Mouse (Mus musculus): ENCODE measurements around the gene Fbf1. TPM values are rescaled to one million over a fixed set of nuclear protein-coding genes. Genes with fewer than 3 reads are reported as not detected.
"Not testable (repeated sequence)": the region's sequence is repeated elsewhere in the genome, so short reads cannot be mapped to it uniquely, and the experiment has no call there.

The Fbf1 gene
- polyA plus RNA-seq, 1 experiment from 2014 or later, result 45.4 TPM

GRCm38 (mm10) chr11:116131349-116132170 lies 36.4 kb downstream of the Fbf1 start:
- H3K27ac ChIP-seq, result peak overlapping the region; percentile 95
- H3K9me3 ChIP-seq (ENCODE audit: control insufficient read depth, low read length), result no peaks in the 10 kb centered on the region
- no peak for DNase-seq (ENCODE audit: low spot score)
- peak overlapping the region; percentile 84 for H3K4me2 ChIP-seq (replicated peaks)
- ATAC-seq (ENCODE audit: low FRiP score), result no peak
- H3K9ac ChIP-seq, result peak overlapping the region; percentile 83
- 86% methylated on average over 15 of the region's 15 CpGs for WGBS
- H3K4me3 ChIP-seq (replicated peaks; ENCODE audit: low read length), result peak overlapping the region; percentile 61
- peaks cover 12% of the 10 kb centered on the region for H3K4me1 ChIP-seq (replicated peaks; ENCODE audit: control insufficient read depth, insufficient read depth, low read length)
- H3K36me3 ChIP-seq (replicated peaks; ENCODE audit: control insufficient read depth, insufficient read depth), result peaks cover 36% of the 10 kb centered on the region
- H3K27me3 ChIP-seq (ENCODE audit: control insufficient read depth, insufficient read depth, low read length), result no peaks in the 10 kb centered on the region

DNA sequence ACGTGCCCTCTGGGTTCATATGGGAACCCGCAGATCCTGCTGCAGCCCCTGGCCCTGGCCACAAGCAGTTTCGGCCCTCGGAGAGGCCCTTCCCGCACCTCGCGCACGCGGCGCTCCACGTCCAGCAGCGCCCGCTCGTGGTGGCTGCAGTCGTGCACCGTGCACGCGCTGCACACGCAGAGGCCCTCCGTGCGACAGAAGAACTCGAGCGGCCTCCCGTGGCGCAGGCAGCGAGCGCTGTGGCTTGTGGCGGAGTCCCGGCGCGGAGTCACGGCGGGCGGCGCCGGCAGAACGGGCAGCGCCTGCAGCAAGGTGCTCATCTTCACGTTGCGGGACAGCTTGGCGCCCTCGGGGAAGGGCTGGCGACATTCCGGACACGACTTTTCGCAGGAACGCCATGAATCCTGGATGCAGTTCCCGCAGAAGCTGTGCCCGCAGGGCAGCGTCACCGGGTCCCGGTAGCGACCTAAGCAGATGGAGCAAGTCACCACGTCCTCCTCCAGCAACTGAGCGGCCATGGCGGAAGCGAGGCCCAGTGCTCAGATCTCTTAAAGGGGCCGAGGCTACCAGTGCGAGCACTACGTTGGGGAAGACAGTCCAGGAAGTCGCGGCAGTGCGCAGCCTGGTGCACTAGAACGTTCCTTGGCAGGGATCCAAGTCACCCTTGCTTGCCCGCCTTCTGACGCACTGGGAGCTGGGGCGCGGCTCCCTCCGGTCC lies 37.3 kb downstream of the Fbf1 start, which contains the start of gene Trim65:
Gene Trim65, minus strand, starts transcription at position 641 of the 718 bp plus-strand sequence.
- H3K4me1 ChIP-seq (replicated peaks; ENCODE audit: control insufficient read depth, insufficient read depth, low read length), result peaks cover 12% of the 10 kb centered on the region
- H3K9ac ChIP-seq, result peak within 1 kb of the TSS; percentile 83
- H3K4me2 ChIP-seq (replicated peaks), result peak within 1 kb of the TSS; percentile 84
- 1% methylated on average over 69 of the region's 69 CpGs for WGBS
- ATAC-seq (ENCODE audit: low FRiP score), result peak; percentile 87
- H3K4me3 ChIP-seq (replicated peaks; ENCODE audit: low read length), result peak within 1 kb of the TSS; percentile 61
- peak within 1 kb of the TSS; percentile 95 for H3K27ac ChIP-seq
- H3K36me3 ChIP-seq (replicated peaks; ENCODE audit: control insufficient read depth, insufficient read depth), result peaks cover 36% of the 10 kb centered on the region
- no peaks in the 10 kb centered on the region for H3K9me3 ChIP-seq (ENCODE audit: control insufficient read depth, low read length)
- H3K27me3 ChIP-seq (ENCODE audit: control insufficient read depth, insufficient read depth, low read length), result no peaks in the 10 kb centered on the region
- peak; percentile 88 for DNase-seq (ENCODE audit: low spot score)

DNA sequence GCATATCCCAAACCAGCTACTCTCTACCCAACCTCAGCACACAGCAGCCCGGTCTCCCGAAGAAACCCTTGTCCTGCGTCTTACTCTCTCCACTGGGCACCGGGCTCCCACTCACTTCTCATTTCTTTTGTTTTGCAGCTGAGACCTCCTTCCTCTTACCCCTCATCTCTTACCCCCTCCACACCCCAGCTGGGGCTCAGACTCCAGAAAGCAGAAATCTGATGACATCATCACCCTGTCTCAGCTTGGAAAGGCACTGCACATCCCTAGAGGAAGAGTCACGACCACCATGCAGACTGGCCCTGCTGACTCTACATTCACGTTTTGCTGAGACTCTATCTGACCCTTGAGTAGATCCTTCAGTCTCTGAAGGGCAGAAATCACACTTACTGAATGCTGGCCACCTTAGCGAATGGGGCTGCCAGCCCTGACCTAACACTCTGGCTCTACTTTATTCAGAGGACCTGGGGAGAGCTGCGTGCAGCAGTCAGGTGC lies 37.9 kb downstream of the Fbf1 start:
- H3K27me3 ChIP-seq (ENCODE audit: control insufficient read depth, insufficient read depth, low read length), result no peaks in the 10 kb centered on the region
- peaks cover 12% of the 10 kb centered on the region for H3K4me1 ChIP-seq (replicated peaks; ENCODE audit: control insufficient read depth, insufficient read depth, low read length)
- WGBS, result 26% methylated on average over 8 of the region's 8 CpGs
- H3K27ac ChIP-seq, result peak overlapping the region; percentile 95
- peak overlapping the region; percentile 83 for H3K9ac ChIP-seq
- peaks cover 32% of the 10 kb centered on the region for H3K36me3 ChIP-seq (replicated peaks; ENCODE audit: control insufficient read depth, insufficient read depth)
- DNase-seq (ENCODE audit: low spot score) (no peak), ATAC-seq (ENCODE audit: low FRiP score) (no peak; the same call in 1 of the 2 replicates)
- H3K9me3 ChIP-seq (ENCODE audit: control insufficient read depth, low read length), result no peaks in the 10 kb centered on the region
- peak overlapping the region; percentile 84 for H3K4me2 ChIP-seq (replicated peaks)
- H3K4me3 ChIP-seq (replicated peaks; ENCODE audit: low read length), result peak overlapping the region; percentile 61

DNA sequence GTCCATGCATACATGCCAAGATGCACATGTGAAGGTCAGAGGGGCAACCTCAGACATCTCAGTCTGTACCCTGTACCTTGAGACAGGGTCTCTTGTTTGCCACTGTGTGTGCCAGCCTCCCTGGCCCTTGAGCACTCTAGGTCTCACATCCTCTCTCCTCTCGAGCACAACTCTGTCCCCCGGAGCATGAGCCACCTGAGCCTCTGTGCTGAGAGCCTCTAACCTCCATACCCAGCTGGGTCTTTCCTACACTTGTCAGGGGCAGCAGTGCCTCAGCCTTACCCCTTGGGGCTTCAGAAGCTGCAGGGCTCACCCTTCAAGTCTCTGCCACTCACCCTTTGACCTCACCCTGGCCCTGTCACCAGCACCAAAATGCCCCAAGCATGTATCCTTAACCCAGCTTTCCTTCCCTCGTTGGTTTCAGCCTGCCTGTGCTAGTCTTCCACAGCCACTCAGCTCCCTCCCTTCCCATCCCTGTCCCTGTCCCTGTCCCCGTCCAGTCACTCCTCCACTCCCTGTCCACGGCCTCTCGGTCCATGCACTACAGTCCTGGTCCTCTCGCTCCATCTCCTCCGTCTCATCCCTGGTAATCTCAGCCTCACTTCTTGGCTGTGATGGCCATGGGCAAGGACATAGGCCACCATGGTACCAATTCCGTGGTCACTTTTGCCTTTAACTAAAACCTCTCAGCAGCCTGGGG lies 38.7 kb downstream of the Fbf1 start:
- H3K36me3 ChIP-seq (replicated peaks; ENCODE audit: control insufficient read depth, insufficient read depth), result peaks cover 24% of the 10 kb centered on the region; the same call in 1 of the 2 replicates
- H3K9ac ChIP-seq, result peak overlapping the region; percentile 83; the same call in 1 of the 2 replicates
- ATAC-seq (ENCODE audit: low FRiP score) (no peak), DNase-seq (ENCODE audit: low spot score) (no peak)
- no peaks in the 10 kb centered on the region for H3K27me3 ChIP-seq (ENCODE audit: control insufficient read depth, insufficient read depth, low read length)
- no peak overlapping the region for H3K27ac ChIP-seq
- 74% methylated on average over 9 of the region's 9 CpGs for WGBS
- no peak overlapping the region for H3K4me3 ChIP-seq (replicated peaks; ENCODE audit: low read length)
- H3K4me1 ChIP-seq (replicated peaks; ENCODE audit: control insufficient read depth, insufficient read depth, low read length), result peaks cover 12% of the 10 kb centered on the region
- 0 out of 2 replicates have a peak overlapping the region, but pooled peaks have one; percentile 84 for H3K4me2 ChIP-seq (replicated peaks)
- H3K9me3 ChIP-seq (ENCODE audit: control insufficient read depth, low read length), result no peaks in the 10 kb centered on the region

GRCm38 (mm10) chr11:116127986-116128385 lies 40.0 kb downstream of the Fbf1 start:
- 63% methylated on average over 9 of the region's 9 CpGs for WGBS
- Histone ChIP-seq H3K4me2 (replicated peaks) (no peak overlapping the region), H3K27ac (no peak overlapping the region), H3K36me3 (replicated peaks; ENCODE audit: control insufficient read depth, insufficient read depth) (peaks cover 16% of the 10 kb centered on the region; the same call in 1 of the 2 replicates), H3K4me1 (replicated peaks; ENCODE audit: control insufficient read depth, insufficient read depth, low read length) (peaks cover 12% of the 10 kb centered on the region), H3K9ac (no peak overlapping the region), H3K9me3 (ENCODE audit: control insufficient read depth, low read length) (no peaks in the 10 kb centered on the region), H3K27me3 (ENCODE audit: control insufficient read depth, insufficient read depth, low read length) (no peaks in the 10 kb centered on the region), H3K4me3 (replicated peaks; ENCODE audit: low read length) (no peak overlapping the region)
- no peak for DNase-seq (ENCODE audit: low spot score)
- ATAC-seq (ENCODE audit: low FRiP score), result no peak

DNA sequence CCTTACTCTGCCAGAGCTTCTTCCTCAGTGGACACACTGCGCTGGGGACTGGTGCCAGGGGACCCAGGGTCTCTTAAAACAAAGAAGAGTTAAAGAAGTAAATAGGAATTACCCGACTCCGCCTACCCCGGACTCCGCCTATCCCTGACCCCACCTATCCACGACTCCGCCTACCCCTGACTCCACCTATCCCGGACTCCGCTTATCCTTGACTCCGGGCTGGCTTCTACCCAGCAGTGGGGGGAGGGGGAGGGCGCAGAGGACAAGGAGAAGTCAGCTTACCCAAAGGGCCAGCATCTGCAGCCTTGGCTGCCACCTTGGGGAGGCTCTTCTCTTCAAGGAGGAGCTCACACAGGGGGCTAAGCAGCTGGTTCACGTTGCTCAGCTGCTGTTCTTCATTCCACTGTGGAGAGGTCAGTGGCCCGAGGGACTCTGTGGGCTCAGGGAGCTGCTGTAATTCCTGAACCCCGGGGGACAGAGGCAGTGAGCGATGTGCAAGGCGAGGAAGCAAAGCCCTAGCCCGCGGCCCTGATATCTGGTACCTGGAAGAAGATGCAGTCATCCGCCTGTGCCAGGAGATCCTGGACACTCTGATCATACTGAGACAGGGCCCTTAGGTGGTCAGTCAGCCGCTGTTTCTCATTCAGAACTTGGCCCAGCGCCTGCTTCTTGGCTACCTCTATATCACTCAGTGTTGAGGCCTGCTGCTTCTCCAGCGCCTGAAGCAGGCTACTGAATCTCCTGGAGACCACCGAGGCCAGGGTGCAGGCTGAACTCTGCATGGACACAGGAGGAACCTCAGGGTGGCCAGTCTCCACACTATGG lies 40.6 kb downstream of the Fbf1 start, which contains the start of gene Trim47:
Gene Trim47, minus strand, starts transcription at position 55 of the 825 bp plus-strand sequence.
- Histone ChIP-seq H3K4me3 (replicated peaks; ENCODE audit: low read length) (no peak within 1 kb of the TSS), H3K4me1 (replicated peaks; ENCODE audit: control insufficient read depth, insufficient read depth, low read length) (peaks cover 12% of the 10 kb centered on the region), H3K27ac (no peak within 1 kb of the TSS), H3K9ac (0 out of 2 replicates have a peak within 1 kb of the TSS, but pooled peaks have one; percentile 5), H3K36me3 (replicated peaks; ENCODE audit: control insufficient read depth, insufficient read depth) (peaks cover 10% of the 10 kb centered on the region; the same call in 1 of the 2 replicates), H3K4me2 (replicated peaks) (0 out of 2 replicates have a peak within 1 kb of the TSS, but pooled peaks have one; percentile 9), H3K9me3 (ENCODE audit: control insufficient read depth, low read length) (no peaks in the 10 kb centered on the region), H3K27me3 (ENCODE audit: control insufficient read depth, insufficient read depth, low read length) (no peaks in the 10 kb centered on the region)
- ATAC-seq (ENCODE audit: low FRiP score) (no peak), DNase-seq (ENCODE audit: low spot score) (no peak)
- 29% methylated on average over 23 of the region's 23 CpGs for WGBS

- peaks cover 10% of the 10 kb centered on the region for H3K4me1 ChIP-seq (replicated peaks; ENCODE audit: control insufficient read depth, insufficient read depth, low read length)
- no peak for ATAC-seq (ENCODE audit: low FRiP score)
- WGBS, result 91% methylated on average over 15 of the region's 15 CpGs
- H3K36me3 ChIP-seq (replicated peaks; ENCODE audit: control insufficient read depth, insufficient read depth), result no peaks in the 10 kb centered on the region
- H3K27ac ChIP-seq, result no peak overlapping the region
- no peaks in the 10 kb centered on the region for H3K27me3 ChIP-seq (ENCODE audit: control insufficient read depth, insufficient read depth, low read length)
- DNase-seq (ENCODE audit: low spot score), result no peak
- no peak overlapping the region for H3K4me2 ChIP-seq (replicated peaks)
- no peaks in the 10 kb centered on the region for H3K9me3 ChIP-seq (ENCODE audit: control insufficient read depth, low read length)
- H3K4me3 ChIP-seq (replicated peaks; ENCODE audit: low read length), result no peak overlapping the region
- H3K9ac ChIP-seq, result no peak overlapping the region
Observed at GRCm38 (mm10) chr11:116126261-116126660, 41.7 kb downstream of the Fbf1 start.

GRCm38 (mm10) chr11:116121731-116122245 lies 46.2 kb downstream of the Fbf1 start:
- 92% methylated on average over 8 of the region's 8 CpGs for WGBS
- H3K4me3 ChIP-seq (replicated peaks; ENCODE audit: low read length); H3K27me3 ChIP-seq (ENCODE audit: control insufficient read depth, insufficient read depth, low read length); ATAC-seq (ENCODE audit: low FRiP score); H3K4me2 ChIP-seq (replicated peaks); DNase-seq (ENCODE audit: low spot score); H3K4me1 ChIP-seq (replicated peaks; ENCODE audit: control insufficient read depth, insufficient read depth, low read length); H3K36me3 ChIP-seq (replicated peaks; ENCODE audit: control insufficient read depth, insufficient read depth); H3K9me3 ChIP-seq (ENCODE audit: control insufficient read depth, low read length); H3K9ac ChIP-seq; H3K27ac ChIP-seq: not testable (repeated sequence)

Data from hindbrain, embryonic 14.5 days (tissue).